Mouse (Mus musculus): ENCODE measurements around the gene Ipo8. TPM values are rescaled to one million over a fixed set of nuclear protein-coding genes. Genes with fewer than 3 reads are reported as not detected.

Ipo8 gene
- 25.5 and 27.9 TPM in 2 replicates for polyA plus RNA-seq (2014; fragmentation: Nextera tagmentation; extraction: Ambion mirVana)

GRCm38 (mm10) chr6:148830748-148831727 lies at the start of gene Ipo8:
Gene Ipo8 (minus strand): TSS chr6:148831467.
- Histone ChIP-seq H3K4me2 (peak within 1 kb of the TSS; percentile 88), H3K4me3 (ENCODE audit: low read depth, low read length) (peak within 1 kb of the TSS; percentile 79), H3K27me3 (ENCODE audit: control insufficient read depth, insufficient read depth, low read length) (no peaks in the 10 kb centered on the region), H3K36me3 (ENCODE audit: control insufficient read depth, insufficient read depth, low read length) (no peaks in the 10 kb centered on the region), H3K9me3 (ENCODE audit: control insufficient read depth, low read length) (no peaks in the 10 kb centered on the region), H3K9ac (ENCODE audit: low read length) (peak within 1 kb of the TSS; percentile 80), H3K27ac (ENCODE audit: low read depth, low read length) (no peak within 1 kb of the TSS; the same call in 1 of the 2 replicates), H3K4me1 (ENCODE audit: control insufficient read depth, insufficient read depth, low read length) (peaks cover 9% of the 10 kb centered on the region)
- WGBS, result under 1% methylated on average over 46 of the region's 47 CpGs
- ATAC-seq (ENCODE audit: low FRiP score) (peak; percentile 98), DNase-seq (ENCODE audit: low spot score, missing footprints) (peak; percentile 99)

GRCm38 (mm10) chr6:148873911-148874310 lies 42.6 kb upstream of the Ipo8 start:
- H3K27me3 ChIP-seq (ENCODE audit: control insufficient read depth, insufficient read depth, low read length), result no peaks in the 10 kb centered on the region
- H3K4me3 ChIP-seq (ENCODE audit: low read depth, low read length), result no peak overlapping the region
- H3K36me3 ChIP-seq (ENCODE audit: control insufficient read depth, insufficient read depth, low read length), result no peaks in the 10 kb centered on the region
- H3K27ac ChIP-seq (ENCODE audit: low read depth, low read length), result no peak overlapping the region
- no peak for ATAC-seq (ENCODE audit: low FRiP score)
- H3K9me3 ChIP-seq (ENCODE audit: control insufficient read depth, low read length), result no peaks in the 10 kb centered on the region
- peak; percentile 76 for DNase-seq (ENCODE audit: low spot score, missing footprints)
- no peaks in the 10 kb centered on the region for H3K4me1 ChIP-seq (ENCODE audit: control insufficient read depth, insufficient read depth, low read length)
- WGBS, result 86% methylated on average over 1 of the region's 1 CpGs
- H3K4me2 ChIP-seq, result no peak overlapping the region
- no peak overlapping the region for H3K9ac ChIP-seq (ENCODE audit: low read length)

GRCm38 (mm10) chr6:148845629-148846028 lies 14.4 kb upstream of the Ipo8 start:
- Histone ChIP-seq H3K27ac (ENCODE audit: low read depth, low read length) (no peak overlapping the region), H3K9ac (ENCODE audit: low read length) (no peak overlapping the region), H3K9me3 (ENCODE audit: control insufficient read depth, low read length) (no peaks in the 10 kb centered on the region), H3K4me1 (ENCODE audit: control insufficient read depth, insufficient read depth, low read length) (no peaks in the 10 kb centered on the region), H3K4me2 (no peak overlapping the region), H3K27me3 (ENCODE audit: control insufficient read depth, insufficient read depth, low read length) (no peaks in the 10 kb centered on the region), H3K36me3 (ENCODE audit: control insufficient read depth, insufficient read depth, low read length) (no peaks in the 10 kb centered on the region), H3K4me3 (ENCODE audit: low read depth, low read length) (no peak overlapping the region)
- ATAC-seq (ENCODE audit: low FRiP score), result no peak
- DNase-seq (ENCODE audit: low spot score, missing footprints), result no peak

GRCm38 (mm10) chr6:148841760-148842159 lies 10.5 kb upstream of the Ipo8 start:
- no peak for ATAC-seq (ENCODE audit: low FRiP score)
- no peak overlapping the region for H3K9ac ChIP-seq (ENCODE audit: low read length)
- H3K36me3 ChIP-seq (ENCODE audit: control insufficient read depth, insufficient read depth, low read length), result no peaks in the 10 kb centered on the region
- no peak for DNase-seq (ENCODE audit: low spot score, missing footprints)
- no peaks in the 10 kb centered on the region for H3K9me3 ChIP-seq (ENCODE audit: control insufficient read depth, low read length)
- H3K4me2 ChIP-seq, result no peak overlapping the region
- no peaks in the 10 kb centered on the region for H3K27me3 ChIP-seq (ENCODE audit: control insufficient read depth, insufficient read depth, low read length)
- H3K27ac ChIP-seq (ENCODE audit: low read depth, low read length), result no peak overlapping the region
- 93% methylated on average over 1 of the region's 1 CpGs for WGBS
- no peaks in the 10 kb centered on the region for H3K4me1 ChIP-seq (ENCODE audit: control insufficient read depth, insufficient read depth, low read length)
- H3K4me3 ChIP-seq (ENCODE audit: low read depth, low read length), result no peak overlapping the region

GRCm38 (mm10) chr6:148838460-148838859 lies 7.2 kb upstream of the Ipo8 start:
- H3K27me3 ChIP-seq (ENCODE audit: control insufficient read depth, insufficient read depth, low read length), result no peaks in the 10 kb centered on the region
- no peak overlapping the region for H3K27ac ChIP-seq (ENCODE audit: low read depth, low read length)
- DNase-seq (ENCODE audit: low spot score, missing footprints) (no peak), ATAC-seq (ENCODE audit: low FRiP score) (no peak)
- H3K4me3 ChIP-seq (ENCODE audit: low read depth, low read length), result no peak overlapping the region
- no peaks in the 10 kb centered on the region for H3K36me3 ChIP-seq (ENCODE audit: control insufficient read depth, insufficient read depth, low read length)
- no peak overlapping the region for H3K4me2 ChIP-seq
- H3K4me1 ChIP-seq (ENCODE audit: control insufficient read depth, insufficient read depth, low read length), result no peaks in the 10 kb centered on the region
- H3K9me3 ChIP-seq (ENCODE audit: control insufficient read depth, low read length), result no peaks in the 10 kb centered on the region
- no peak overlapping the region for H3K9ac ChIP-seq (ENCODE audit: low read length)

- H3K4me3 ChIP-seq (ENCODE audit: low read depth, low read length), result peak overlapping the region; percentile 79
- no peak overlapping the region for H3K27ac ChIP-seq (ENCODE audit: low read depth, low read length)
- 31% methylated on average over 3 of the region's 3 CpGs for WGBS
- peak overlapping the region; percentile 88 for H3K4me2 ChIP-seq
- peak overlapping the region; percentile 80 for H3K9ac ChIP-seq (ENCODE audit: low read length)
- no peaks in the 10 kb centered on the region for H3K27me3 ChIP-seq (ENCODE audit: control insufficient read depth, insufficient read depth, low read length)
- H3K4me1 ChIP-seq (ENCODE audit: control insufficient read depth, insufficient read depth, low read length), result peaks cover 9% of the 10 kb centered on the region
- H3K36me3 ChIP-seq (ENCODE audit: control insufficient read depth, insufficient read depth, low read length), result no peaks in the 10 kb centered on the region
- DNase-seq (ENCODE audit: low spot score, missing footprints), result no peak
- no peak for ATAC-seq (ENCODE audit: low FRiP score)
- no peaks in the 10 kb centered on the region for H3K9me3 ChIP-seq (ENCODE audit: control insufficient read depth, low read length)
Observed at GRCm38 (mm10) chr6:148831728-148832121, 458 bp upstream of the Ipo8 start.

- ATAC-seq (ENCODE audit: low FRiP score), result no peak
- H3K36me3 ChIP-seq (ENCODE audit: control insufficient read depth, insufficient read depth, low read length), result no peaks in the 10 kb centered on the region
- no peak overlapping the region for H3K27ac ChIP-seq (ENCODE audit: low read depth, low read length)
- H3K4me3 ChIP-seq (ENCODE audit: low read depth, low read length), result peak overlapping the region; percentile 79
- H3K9ac ChIP-seq (ENCODE audit: low read length), result peak overlapping the region; percentile 80
- peaks cover 9% of the 10 kb centered on the region for H3K4me1 ChIP-seq (ENCODE audit: control insufficient read depth, insufficient read depth, low read length)
- H3K9me3 ChIP-seq (ENCODE audit: control insufficient read depth, low read length), result no peaks in the 10 kb centered on the region
- WGBS, result 9% methylated on average over 3 of the region's 3 CpGs
- H3K27me3 ChIP-seq (ENCODE audit: control insufficient read depth, insufficient read depth, low read length), result no peaks in the 10 kb centered on the region
- no peak for DNase-seq (ENCODE audit: low spot score, missing footprints)
- peak overlapping the region; percentile 88 for H3K4me2 ChIP-seq
Observed at GRCm38 (mm10) chr6:148830355-148830747, 916 bp downstream of the Ipo8 start.

GRCm38 (mm10) chr6:148826119-148826518 lies 5.1 kb downstream of the Ipo8 start:
- Histone ChIP-seq H3K4me2 (no peak overlapping the region), H3K36me3 (ENCODE audit: control insufficient read depth, insufficient read depth, low read length) (no peaks in the 10 kb centered on the region), H3K27me3 (ENCODE audit: control insufficient read depth, insufficient read depth, low read length) (no peaks in the 10 kb centered on the region), H3K9ac (ENCODE audit: low read length) (no peak overlapping the region), H3K9me3 (ENCODE audit: control insufficient read depth, low read length) (no peaks in the 10 kb centered on the region), H3K4me1 (ENCODE audit: control insufficient read depth, insufficient read depth, low read length) (peaks cover 9% of the 10 kb centered on the region), H3K27ac (ENCODE audit: low read depth, low read length) (no peak overlapping the region), H3K4me3 (ENCODE audit: low read depth, low read length) (no peak overlapping the region)
- ATAC-seq (ENCODE audit: low FRiP score) (no peak), DNase-seq (ENCODE audit: low spot score, missing footprints) (peak; percentile 19)
- 92% methylated on average over 4 of the region's 4 CpGs for whole genome bisulfite sequencing

- Histone ChIP-seq H3K27me3 (ENCODE audit: control insufficient read depth, insufficient read depth, low read length) (no peaks in the 10 kb centered on the region), H3K4me2 (no peak overlapping the region), H3K27ac (ENCODE audit: low read depth, low read length) (no peak overlapping the region), H3K4me3 (ENCODE audit: low read depth, low read length) (no peak overlapping the region), H3K9me3 (ENCODE audit: control insufficient read depth, low read length) (no peaks in the 10 kb centered on the region), H3K4me1 (ENCODE audit: control insufficient read depth, insufficient read depth, low read length) (no peaks in the 10 kb centered on the region), H3K36me3 (ENCODE audit: control insufficient read depth, insufficient read depth, low read length) (peaks cover 2% of the 10 kb centered on the region; the same call in 1 of the 2 replicates), H3K9ac (ENCODE audit: low read length) (no peak overlapping the region)
- DNase-seq (ENCODE audit: low spot score, missing footprints) (no peak), ATAC-seq (ENCODE audit: low FRiP score) (no peak)
- 94% methylated on average over 4 of the region's 4 CpGs for WGBS
Observed at GRCm38 (mm10) chr6:148818624-148819343, 12.5 kb downstream of the Ipo8 start.
